Mouse (Mus musculus) hindbrain, embryonic 11.5 days (tissue): Measurements from ENCODE around the gene Mien1. TPM values are rescaled to one million over a fixed set of nuclear protein-coding genes. Genes with fewer than 3 reads are reported as not detected.

Source experiments
- ATAC-seq: fragments of 200-750 bp; cut with Nextera tagmentation; 2 replicates; pipeline ENCODE4 v1.8.0; 2017; ENCODE audit warnings: mild to moderate bottlenecking, moderate TSS enrichment, moderate library complexity; ENCODE audit not compliant: low FRiP score
- DNase-seq: peaks from one replicate; pipeline ENCODE4 v3.0.0-alpha.2; 2015; ENCODE audit warnings: low spot score
- H3K27ac ChIP-seq: fragments of 300-500 bp; sonication (generic); 2 replicates; pipeline ENCODE4 v1.5.1; 2014; ENCODE audit warnings: mild to moderate bottlenecking, low read depth, low read length
- H3K27me3 ChIP-seq: fragments of 300-500 bp; sonication (generic); 2 replicates; pipeline ENCODE4 v1.6.1; 2014; ENCODE audit warnings: mild to moderate bottlenecking, low read length, moderate library complexity, mixed read lengths; ENCODE audit not compliant: control insufficient read depth, insufficient read depth
- H3K36me3 ChIP-seq: fragments of 300-500 bp; sonication (generic); 2 replicates; pipeline ENCODE4 v1.6.1; 2014; ENCODE audit warnings: mild to moderate bottlenecking, low read length, moderate library complexity, mixed read lengths; ENCODE audit not compliant: control insufficient read depth, insufficient read depth
- H3K4me1 ChIP-seq: fragments of 300-500 bp; sonication (generic); replicated peaks from 2 replicates; pipeline ENCODE4 v1.6.1; 2014; ENCODE audit warnings: low read length, mixed read lengths; ENCODE audit not compliant: control insufficient read depth, insufficient read depth
- H3K4me2 ChIP-seq: fragments of 300-500 bp; sonication (generic); replicated peaks from 2 replicates; pipeline ENCODE4 v1.6.1; 2014; ENCODE audit warnings: mild to moderate bottlenecking, low read depth, low read length
- H3K4me3 ChIP-seq: fragments of 300-500 bp; sonication (generic); 2 replicates; pipeline ENCODE4 v1.5.1; 2014; ENCODE audit warnings: low read depth, low read length
- H3K9ac ChIP-seq: fragments of 300-500 bp; sonication (generic); 2 replicates; pipeline ENCODE4 v1.6.1; 2014; ENCODE audit warnings: low read depth, low read length
- H3K9me3 ChIP-seq: fragments of 300-500 bp; sonication (generic); 2 replicates; pipeline ENCODE4 v1.6.1; 2016; ENCODE audit warnings: low read length; ENCODE audit not compliant: control insufficient read depth
- WGBS: fragments of 180-500 bp; shearing (Covaris S2); extraction: QIAGEN DNeasy Blood & Tissue Kit; methylation state at CpG from one replicate; pipeline ENCODE4 v1.1.7; 2014; 5-methylcytosine and 5-hydroxymethylcytosine counted together
- polyA plus RNA-seq: library from polyadenylated mRNA; unstranded; fragments of >200 nt; fragmentation: Nextera tagmentation; extraction: Ambion mirVana; gene quantifications from 2 replicates; pipeline ENCODE4 v1.2.1, GENCODE M21; 2014

Mien1 gene
- polyA plus RNA-seq, 1 experiment from 2014 or later, result 152 TPM

DNA sequence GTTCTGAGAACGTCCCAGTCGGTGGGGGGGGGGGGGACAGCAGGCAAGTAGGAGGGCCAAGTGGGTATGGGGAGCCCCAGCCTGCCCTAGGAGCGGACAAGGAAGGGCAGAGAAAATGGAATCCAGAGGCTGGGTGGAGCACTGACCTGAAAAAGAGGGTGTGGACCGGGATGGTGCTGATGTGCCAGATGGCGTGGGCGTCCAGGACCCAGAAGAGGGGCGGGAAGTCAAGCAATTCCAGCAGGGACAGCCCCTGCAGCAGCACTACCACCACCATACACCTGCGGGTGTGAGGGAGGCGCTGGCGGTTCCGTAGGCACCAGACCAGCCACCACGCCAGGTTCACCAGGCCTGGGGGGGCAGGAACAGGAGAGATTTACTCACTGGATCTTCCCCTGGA, 48.6 kb downstream of the Mien1 start:
- H3K9me3 ChIP-seq, result no peaks in the 10 kb centered on the region
- H3K4me2 ChIP-seq, result no peak overlapping the region
- no peaks in the 10 kb centered on the region for H3K4me1 ChIP-seq
- DNase-seq (no peak), ATAC-seq (no peak)
- H3K27ac ChIP-seq, result no peak overlapping the region
- 79% methylated on average over 12 of the region's 12 CpGs for WGBS
- H3K4me3 ChIP-seq, result no peak overlapping the region
- H3K9ac ChIP-seq, result no peak overlapping the region
- no peaks in the 10 kb centered on the region for H3K36me3 ChIP-seq
- peaks cover 22% of the 10 kb centered on the region for H3K27me3 ChIP-seq

DNA sequence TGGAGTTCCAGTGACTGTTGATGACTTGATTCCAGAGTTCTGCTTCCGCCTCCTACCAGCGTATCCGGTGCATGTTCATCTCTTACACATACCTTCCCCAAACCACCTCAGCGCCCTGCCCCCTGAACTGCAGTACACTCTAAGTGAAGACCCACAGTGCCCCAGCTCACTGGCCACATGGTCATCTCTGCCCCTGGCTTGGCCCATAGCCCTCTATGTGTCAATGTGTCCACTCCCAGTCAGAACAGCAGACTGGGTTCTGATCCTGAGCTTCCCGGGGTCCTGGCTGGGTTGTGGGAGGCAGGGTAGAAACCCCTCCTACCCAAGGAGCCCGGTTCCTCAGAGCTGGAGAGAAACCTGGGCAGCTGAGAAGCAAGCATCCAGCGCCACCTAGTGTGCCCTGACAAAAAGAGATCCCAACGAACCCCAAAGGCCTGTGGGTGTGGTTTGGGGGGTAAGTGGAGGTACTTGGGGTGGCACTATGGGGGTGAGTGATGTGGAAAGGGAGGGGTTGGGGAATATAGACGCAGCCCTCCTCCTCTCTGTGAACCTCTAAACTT, 49.5 kb downstream of the Mien1 start:
- WGBS, result 24% methylated on average over 9 of the region's 9 CpGs
- Histone ChIP-seq H3K9me3 (no peaks in the 10 kb centered on the region), H3K4me2 (no peak overlapping the region), H3K9ac (no peak overlapping the region), H3K36me3 (no peaks in the 10 kb centered on the region), H3K4me1 (no peaks in the 10 kb centered on the region), H3K27me3 (peaks cover 27% of the 10 kb centered on the region), H3K27ac (no peak overlapping the region), H3K4me3 (no peak overlapping the region)
- ATAC-seq, result no peak
- peak; percentile 64 for DNase-seq

DNA sequence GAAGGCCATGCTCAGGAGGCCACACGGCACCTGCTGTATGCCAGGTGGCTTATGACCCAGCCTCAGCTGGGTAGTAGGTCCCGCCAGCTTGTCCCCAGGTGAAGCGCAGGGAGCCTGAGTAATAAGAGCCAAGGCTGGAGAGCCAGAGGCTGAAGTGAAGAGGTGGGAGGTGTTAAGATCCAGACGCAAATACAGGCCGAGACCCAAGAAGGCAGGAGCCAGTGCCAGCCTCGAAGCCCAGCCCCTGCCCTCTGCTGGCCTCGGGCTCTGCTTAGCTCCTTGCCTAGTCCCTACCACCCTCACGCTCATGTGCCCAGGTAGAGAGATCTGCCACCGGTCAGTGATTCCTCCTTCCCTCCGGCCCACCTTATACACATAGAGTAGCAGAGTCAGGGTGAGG, 50.5 kb downstream of the Mien1 start:
- H3K4me3 ChIP-seq, result no peak overlapping the region
- peaks cover 29% of the 10 kb centered on the region for H3K27me3 ChIP-seq
- H3K36me3 ChIP-seq, result no peaks in the 10 kb centered on the region
- H3K9me3 ChIP-seq, result no peaks in the 10 kb centered on the region
- H3K27ac ChIP-seq, result no peak overlapping the region
- DNase-seq (no peak), ATAC-seq (no peak)
- H3K4me2 ChIP-seq, result no peak overlapping the region
- 78% methylated on average over 10 of the region's 10 CpGs for WGBS
- no peaks in the 10 kb centered on the region for H3K4me1 ChIP-seq
- no peak overlapping the region for H3K9ac ChIP-seq

Other genes with a start within 250 kb of the Mien1 start
- 81.8 and 82.8 TPM in 2 replicates for gene Med1, start 245.7 kb downstream of the Mien1 start, polyA plus RNA-seq
- gene Cdk12, start 235.9 kb downstream of the Mien1 start, polyA plus RNA-seq, result 12.0 and 16.5 TPM in 2 replicates
- 0.27 and 0.36 TPM in 2 replicates for gene Neurod2, start 109.3 kb downstream of the Mien1 start, polyA plus RNA-seq
- 0.29 and 0.70 TPM in 2 replicates for gene Ppp1r1b, start 90.6 kb downstream of the Mien1 start, polyA plus RNA-seq
- 40.1 and 43.2 TPM in 2 replicates for gene Stard3, start 80.6 kb downstream of the Mien1 start, polyA plus RNA-seq
- gene Tcap, start 55.2 kb downstream of the Mien1 start, polyA plus RNA-seq, result 0.53 and 0.54 TPM in 2 replicates
- 0.54 and 0.93 TPM in 2 replicates for gene Pnmt, start 52.5 kb downstream of the Mien1 start, polyA plus RNA-seq
- gene Pgap3, start 38.5 kb downstream of the Mien1 start, polyA plus RNA-seq, result 4.3 and 4.5 TPM in 2 replicates
- gene Erbb2, start 26.5 kb downstream of the Mien1 start, polyA plus RNA-seq, result 15.5 and 17.2 TPM in 2 replicates
- gene Grb7, start 7.4 kb upstream of the Mien1 start, polyA plus RNA-seq, result 2.1 and 3.3 TPM in 2 replicates
- gene Ikzf3, start 107.0 kb upstream of the Mien1 start, polyA plus RNA-seq, result 0.11 and 0.60 TPM in 2 replicates
- gene Zpbp2, start 112.1 kb upstream of the Mien1 start, polyA plus RNA-seq, result 0.21 TPM in 1 of 2 replicates, not detected in the other
- gene Ormdl3, start 148.4 kb upstream of the Mien1 start, polyA plus RNA-seq, result 10.9 and 12.2 TPM in 2 replicates
- not detected in 2 replicates for gene Lrrc3c, start 159.3 kb upstream of the Mien1 start, polyA plus RNA-seq
- 0.85 and 1.8 TPM in 2 replicates for gene Gm12355, start 186.7 kb upstream of the Mien1 start, polyA plus RNA-seq
- gene Gsdma3, start 187.4 kb upstream of the Mien1 start, polyA plus RNA-seq, result not detected in 2 replicates
- not detected in 2 replicates for gene Gsdma2, start 207.8 kb upstream of the Mien1 start, polyA plus RNA-seq
- not detected in 2 replicates for gene Gsdma, start 225.4 kb upstream of the Mien1 start, polyA plus RNA-seq
- gene Psmd3, start 243.6 kb upstream of the Mien1 start, polyA plus RNA-seq, result 154 and 155 TPM in 2 replicates